Mouse (Mus musculus): ENCODE results near the gene Mylpf.

The Mylpf gene

DNA sequence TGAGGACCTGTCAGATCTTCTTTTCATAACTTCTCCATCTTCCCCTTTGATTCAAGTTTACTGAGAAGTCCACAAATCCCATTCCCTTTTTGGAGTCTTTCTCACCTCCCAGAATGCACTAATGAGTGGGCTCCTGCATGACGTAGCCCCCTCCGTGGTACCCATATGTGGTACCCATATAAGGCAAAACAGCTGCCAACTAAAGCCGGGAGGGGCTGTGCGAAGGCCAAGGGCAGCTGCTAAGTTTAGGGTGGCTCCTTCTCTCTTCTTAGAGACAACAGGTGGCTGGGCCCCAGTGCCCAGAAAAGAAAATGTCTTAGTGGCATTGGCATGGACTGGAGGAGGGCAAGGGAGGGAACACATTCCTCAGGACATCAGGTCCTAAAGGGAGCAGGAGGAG is 1.6 kb downstream of the Mylpf start:
- H3K27me3 ChIP-seq (ENCODE audit: insufficient read depth, low read length): no peaks in the 10 kb centered on the region
- peak overlapping the region; percentile 37; the same call in 1 of the 2 replicates for H3K4me3 ChIP-seq (replicated peaks; ENCODE audit: low read length)
- no peaks in the 10 kb centered on the region for H3K9me3 ChIP-seq (ENCODE audit: low read length)
- H3K4me1 ChIP-seq (replicated peaks; ENCODE audit: low read depth, low read length): peaks cover 81% of the 10 kb centered on the region
- H3K36me3 ChIP-seq (ENCODE audit: insufficient read depth, low read length): peaks cover 33% of the 10 kb centered on the region
- no peak for TF ChIP-seq CTCF (conservative IDR thresholded peaks at IDR 0.05; ENCODE audit: low read length)
- no peak for TF ChIP-seq NANOG (IDR thresholded peaks at IDR 0.05; ENCODE audit: borderline replicate concordance, low read length)
- no peak for TF ChIP-seq POU5F1 (IDR thresholded peaks at IDR 0.05; ENCODE audit: borderline replicate concordance, low read length)

DNA sequence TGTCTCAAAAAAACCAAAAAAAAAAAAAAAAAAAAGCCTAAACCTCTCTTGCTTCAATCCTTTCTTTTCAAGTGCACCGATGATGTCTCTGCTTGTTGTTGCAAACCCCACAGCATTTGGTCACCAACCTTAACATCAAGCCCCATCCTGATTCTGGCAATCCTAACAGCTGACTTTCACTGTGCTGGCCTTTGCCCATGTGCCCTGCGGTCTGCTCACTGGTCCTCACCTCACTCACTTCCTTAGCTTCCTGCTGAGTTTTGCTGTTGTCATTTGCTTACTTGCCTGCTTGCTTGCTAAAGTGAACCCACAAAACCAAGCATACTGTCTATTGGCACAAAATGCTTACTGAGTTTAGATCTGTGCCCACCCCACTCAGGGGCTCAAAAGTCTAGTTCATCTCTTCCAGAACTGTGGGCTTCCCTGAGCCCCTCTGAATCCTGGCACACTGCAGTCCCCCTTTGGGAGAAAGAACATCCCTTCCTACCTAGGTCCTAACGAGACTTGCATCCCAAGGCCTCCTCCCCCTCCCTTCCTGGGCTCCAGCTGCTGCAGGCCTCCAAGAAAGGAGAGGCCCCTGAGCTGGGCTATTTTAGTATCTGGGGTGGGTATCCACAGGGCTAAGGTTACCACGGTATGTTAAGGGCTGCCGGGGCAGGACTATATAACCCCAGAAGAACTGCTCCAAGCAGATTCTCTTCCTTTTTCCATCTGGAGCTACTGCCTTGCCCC is 2.5 kb downstream of the Mylpf start:
- peaks cover 33% of the 10 kb centered on the region for H3K36me3 ChIP-seq (ENCODE audit: insufficient read depth, low read length)
- TF ChIP-seq CTCF (conservative IDR thresholded peaks at IDR 0.05; ENCODE audit: low read length): no peak
- no peak for TF ChIP-seq POU5F1 (IDR thresholded peaks at IDR 0.05; ENCODE audit: borderline replicate concordance, low read length)
- no peak for TF ChIP-seq NANOG (IDR thresholded peaks at IDR 0.05; ENCODE audit: borderline replicate concordance, low read length)
- peak overlapping the region; percentile 79; the same call in 1 of the 2 replicates for H3K4me3 ChIP-seq (replicated peaks; ENCODE audit: low read length)
- peaks cover 81% of the 10 kb centered on the region for H3K4me1 ChIP-seq (replicated peaks; ENCODE audit: low read depth, low read length)
- no peaks in the 10 kb centered on the region for H3K9me3 ChIP-seq (ENCODE audit: low read length)
- no peaks in the 10 kb centered on the region for H3K27me3 ChIP-seq (ENCODE audit: insufficient read depth, low read length)

- Histone ChIP-seq H3K36me3 (ENCODE audit: insufficient read depth, low read length) (peaks cover 37% of the 10 kb centered on the region), H3K9me3 (ENCODE audit: low read length) (no peaks in the 10 kb centered on the region), H3K4me3 (replicated peaks; ENCODE audit: low read length) (peak overlapping the region; percentile 79), H3K27me3 (ENCODE audit: insufficient read depth, low read length) (no peaks in the 10 kb centered on the region), H3K4me1 (replicated peaks; ENCODE audit: low read depth, low read length) (peaks cover 83% of the 10 kb centered on the region)
- TF ChIP-seq CTCF (conservative IDR thresholded peaks at IDR 0.05; ENCODE audit: low read length) (no peak), NANOG (IDR thresholded peaks at IDR 0.05; ENCODE audit: borderline replicate concordance, low read length) (peak; percentile 50; the same call in 1 of the 2 replicates)
Measured at GRCm38 (mm10) chr7:127212432-127213250, 4.0 kb downstream of the Mylpf start.

- H3K9me3 ChIP-seq (ENCODE audit: low read length): no peaks in the 10 kb centered on the region
- H3K4me1 ChIP-seq (replicated peaks; ENCODE audit: low read depth, low read length): peaks cover 91% of the 10 kb centered on the region
- H3K4me3 ChIP-seq (replicated peaks; ENCODE audit: low read length): peak overlapping the region; percentile 79
- no peaks in the 10 kb centered on the region for H3K27me3 ChIP-seq (ENCODE audit: insufficient read depth, low read length)
- peaks cover 37% of the 10 kb centered on the region for H3K36me3 ChIP-seq (ENCODE audit: insufficient read depth, low read length)
- TF ChIP-seq POU5F1 (IDR thresholded peaks at IDR 0.05; ENCODE audit: borderline replicate concordance, low read length) (no peak), NANOG (IDR thresholded peaks at IDR 0.05; ENCODE audit: borderline replicate concordance, low read length) (no peak), CTCF (conservative IDR thresholded peaks at IDR 0.05; ENCODE audit: low read length) (peak; percentile 77)
Measured at GRCm38 (mm10) chr7:127213485-127213884, 4.8 kb downstream of the Mylpf start.

DNA sequence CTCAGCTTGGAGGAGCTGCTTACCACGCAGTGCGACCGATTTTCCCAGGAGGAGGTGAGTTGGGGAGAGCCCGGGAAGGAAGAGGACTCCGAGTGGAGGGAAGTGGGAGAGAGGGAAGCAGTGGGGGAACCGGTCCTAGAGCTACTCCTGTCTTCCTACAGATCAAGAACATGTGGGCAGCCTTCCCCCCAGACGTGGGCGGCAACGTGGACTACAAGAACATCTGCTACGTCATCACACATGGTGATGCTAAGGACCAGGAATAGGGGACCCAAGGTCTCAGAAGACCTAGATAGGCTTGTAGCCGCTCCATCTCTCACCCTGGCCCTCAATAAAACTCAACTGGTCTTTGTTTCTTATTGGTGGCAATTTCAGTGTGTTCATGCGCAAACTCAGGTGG is 5.2 kb downstream of the Mylpf start:
- H3K27me3 ChIP-seq (ENCODE audit: insufficient read depth, low read length): no peaks in the 10 kb centered on the region
- TF ChIP-seq NANOG (IDR thresholded peaks at IDR 0.05; ENCODE audit: borderline replicate concordance, low read length): no peak
- no peak for TF ChIP-seq POU5F1 (IDR thresholded peaks at IDR 0.05; ENCODE audit: borderline replicate concordance, low read length)
- TF ChIP-seq CTCF (conservative IDR thresholded peaks at IDR 0.05; ENCODE audit: low read length): no peak; the same call in 1 of the 2 replicates
- peak overlapping the region; percentile 79 for H3K4me3 ChIP-seq (replicated peaks; ENCODE audit: low read length)
- no peaks in the 10 kb centered on the region for H3K9me3 ChIP-seq (ENCODE audit: low read length)
- H3K36me3 ChIP-seq (ENCODE audit: insufficient read depth, low read length): peaks cover 37% of the 10 kb centered on the region
- H3K4me1 ChIP-seq (replicated peaks; ENCODE audit: low read depth, low read length): peaks cover 96% of the 10 kb centered on the region

- H3K36me3 ChIP-seq (ENCODE audit: insufficient read depth, low read length): peaks cover 37% of the 10 kb centered on the region
- no peak for TF ChIP-seq NANOG (IDR thresholded peaks at IDR 0.05; ENCODE audit: borderline replicate concordance, low read length)
- TF ChIP-seq POU5F1 (IDR thresholded peaks at IDR 0.05; ENCODE audit: borderline replicate concordance, low read length): no peak
- no peak for TF ChIP-seq CTCF (conservative IDR thresholded peaks at IDR 0.05; ENCODE audit: low read length)
- peaks cover 97% of the 10 kb centered on the region for H3K4me1 ChIP-seq (replicated peaks; ENCODE audit: low read depth, low read length)
- H3K27me3 ChIP-seq (ENCODE audit: insufficient read depth, low read length): no peaks in the 10 kb centered on the region
- H3K4me3 ChIP-seq (replicated peaks; ENCODE audit: low read length): peak overlapping the region; percentile 79
- H3K9me3 ChIP-seq (ENCODE audit: low read length): no peaks in the 10 kb centered on the region
Measured at GRCm38 (mm10) chr7:127214521-127214920, 5.8 kb downstream of the Mylpf start.

- peaks cover 37% of the 10 kb centered on the region for H3K36me3 ChIP-seq (ENCODE audit: insufficient read depth, low read length)
Measured at GRCm38 (mm10) chr7:127214981-127215871, 6.5 kb downstream of the Mylpf start.

DNA sequence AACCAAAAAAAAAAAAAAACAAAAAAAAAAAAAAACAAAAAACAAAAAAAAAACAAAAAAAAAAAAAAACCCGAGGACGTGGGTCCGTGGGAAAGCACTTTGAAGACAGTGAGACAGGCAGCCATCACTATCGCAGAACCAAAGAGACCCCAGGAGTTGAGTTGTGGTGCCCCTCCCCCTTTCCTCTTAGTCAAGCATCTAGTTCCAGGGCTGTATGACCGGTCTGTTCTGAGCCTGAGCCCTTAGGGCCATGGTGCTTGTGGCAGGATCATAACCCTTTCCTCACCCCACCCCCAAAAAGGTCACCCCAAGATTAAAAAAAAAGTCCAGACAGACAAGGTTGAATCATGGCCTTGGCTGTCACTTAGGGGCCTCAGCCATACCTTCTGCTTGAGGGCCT is 7.6 kb downstream of the Mylpf start:
- peak overlapping the region; percentile 79 for H3K4me3 ChIP-seq (replicated peaks; ENCODE audit: low read length)

More at GRCm38 (mm10) chr7:127214981-127215871, 6.5 kb downstream of the Mylpf start:
- TF ChIP-seq NANOG (IDR thresholded peaks at IDR 0.05; ENCODE audit: borderline replicate concordance, low read length) (no peak; the same call in 1 of the 2 replicates), CTCF (conservative IDR thresholded peaks at IDR 0.05; ENCODE audit: low read length) (peak; percentile 63)
- Histone ChIP-seq H3K9me3 (ENCODE audit: low read length) (no peaks in the 10 kb centered on the region), H3K4me1 (replicated peaks; ENCODE audit: low read depth, low read length) (peaks cover 97% of the 10 kb centered on the region), H3K4me3 (replicated peaks; ENCODE audit: low read length) (peak overlapping the region; percentile 79), H3K27me3 (ENCODE audit: insufficient read depth, low read length) (no peaks in the 10 kb centered on the region)

More for the DNA sequence above, 7.6 kb downstream of the Mylpf start:
- no peaks in the 10 kb centered on the region for H3K27me3 ChIP-seq (ENCODE audit: insufficient read depth, low read length)
- peaks cover 37% of the 10 kb centered on the region for H3K36me3 ChIP-seq (ENCODE audit: insufficient read depth, low read length)
- no peaks in the 10 kb centered on the region for H3K9me3 ChIP-seq (ENCODE audit: low read length)
- TF ChIP-seq POU5F1 (IDR thresholded peaks at IDR 0.05; ENCODE audit: borderline replicate concordance, low read length) (no peak), NANOG (IDR thresholded peaks at IDR 0.05; ENCODE audit: borderline replicate concordance, low read length) (no peak), CTCF (conservative IDR thresholded peaks at IDR 0.05; ENCODE audit: low read length) (no peak)
- peaks cover 97% of the 10 kb centered on the region for H3K4me1 ChIP-seq (replicated peaks; ENCODE audit: low read depth, low read length)
